Mouse (Mus musculus) gastrocnemius, adult 8-10 months (tissue): ENCODE data around the gene Mat2a. TPM values are rescaled to one million over a fixed set of nuclear protein-coding genes. Genes with fewer than 3 reads are reported as not detected.

Experiments used
- DNase-seq, 2 experiments: peaks; one replicate each; pipeline ENCODE4 v3.0.0; 2022; ENCODE audit warnings: low spot score in 2 of 2
- total RNA-seq, 4 experiments: library from RNA; stranded (reverse); gene quantifications; 2 replicates each; pipeline ENCODE4 v1.2.4; 2022

Gene Mat2a
- total RNA-seq, 4 experiments from 2014 or later: 78.0 to 122 (median 99.0) TPM

DNA sequence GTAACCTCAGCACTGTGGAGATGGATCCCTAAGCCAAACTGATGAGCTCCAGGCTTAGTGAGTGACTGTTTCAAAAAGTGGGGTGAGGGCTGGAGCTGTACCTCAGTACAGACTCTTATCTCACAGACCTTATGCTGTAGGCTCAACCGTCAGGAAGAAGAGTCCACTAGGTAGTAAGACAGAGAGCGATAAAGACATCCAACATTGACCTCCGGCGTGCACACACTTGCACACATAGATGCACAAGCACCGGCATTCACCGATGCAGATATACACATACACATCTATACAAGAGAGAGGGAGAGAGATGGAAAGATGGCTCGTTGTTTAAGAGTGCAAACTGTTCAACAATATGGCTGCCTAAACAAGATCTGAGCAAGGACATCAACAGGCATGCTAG lies 55.4 kb downstream of the Mat2a start:
- no peak for DNase-seq

DNA sequence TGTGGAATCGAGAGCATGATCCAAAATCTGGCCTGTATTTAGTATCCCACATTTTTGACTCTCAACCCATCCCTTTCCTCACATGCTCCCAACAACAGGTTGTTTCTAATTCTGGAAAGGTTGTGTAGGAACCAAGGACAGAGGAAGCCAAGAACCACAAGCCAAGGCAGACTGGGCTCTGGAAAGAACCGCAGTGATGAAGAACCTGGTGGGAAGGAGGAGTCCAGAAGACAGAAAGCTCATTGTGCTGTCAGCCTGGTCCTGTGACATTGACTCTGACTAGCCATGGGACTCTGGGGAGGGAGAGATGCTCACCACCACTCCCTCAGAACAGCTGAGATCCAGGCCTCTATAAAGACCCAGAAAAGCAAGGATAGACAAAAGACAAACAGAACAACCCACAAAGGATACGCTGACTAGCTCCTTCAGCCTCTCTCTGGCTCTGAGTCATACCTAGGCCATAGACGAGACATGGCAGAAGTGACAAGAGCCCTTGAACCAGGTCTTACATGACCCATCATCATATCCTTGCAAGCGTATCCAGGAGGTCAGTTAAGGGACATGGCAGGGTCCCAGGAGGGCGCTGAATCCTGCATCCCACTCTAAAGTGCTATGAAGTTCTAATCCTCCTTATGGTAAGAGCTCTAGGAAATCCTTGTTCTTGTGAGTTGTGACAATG lies 56.1 kb downstream of the Mat2a start:
- DNase-seq: no peak

Other genes starting within 250 kb of the Mat2a start
- 1 to 10 TPM; 2.5 to 3.6 (median 3.2) TPM for gene Atoh8, start 204.0 kb downstream of the Mat2a start, total RNA-seq
- gene Sftpb, start 134.9 kb downstream of the Mat2a start, total RNA-seq: not detected
- 10 to 100 TPM; 18.0 to 21.4 (median 19.6) TPM for gene Usp39, start 94.4 kb downstream of the Mat2a start, total RNA-seq
- gene 0610030E20Rik, start 92.2 kb downstream of the Mat2a start, total RNA-seq: 1 to 10 TPM; 7.7 to 9.6 (median 8.8) TPM
- 10 to 100 TPM; 16.5 to 24.2 (median 20.8) TPM for gene Tmem150a, start 84.1 kb downstream of the Mat2a start, total RNA-seq
- gene Rnf181, start 72.6 kb downstream of the Mat2a start, total RNA-seq: 10 to 100 TPM; 23.5 to 29.8 (median 28.0) TPM
- gene Vamp5, start 59.1 kb downstream of the Mat2a start, total RNA-seq: 100 to 1,000 TPM; 103 to 116 (median 107) TPM
- gene Vamp8, start 48.9 kb downstream of the Mat2a start, total RNA-seq: 10 to 100 TPM; 37.1 to 47.8 (median 45.0) TPM
- 10 to 100 TPM; 10.3 to 13.5 (median 10.5) TPM for gene Ggcx, start 25.2 kb downstream of the Mat2a start, total RNA-seq
- gene Sh2d6, start 82.1 kb upstream of the Mat2a start, total RNA-seq: under 1 TPM; 0.29 to 0.61 (median 0.40) TPM
- gene Capg, start 104.8 kb upstream of the Mat2a start, total RNA-seq: 10 to 100 TPM in 1 of 4 experiments, 1 to 10 TPM in 3; 8.5 to 12.4 (median 9.0) TPM
- gene Elmod3, start 158.9 kb upstream of the Mat2a start, total RNA-seq: 1 to 10 TPM; 7.9 to 8.9 (median 8.2) TPM
- 10 to 100 TPM; 64.4 to 72.3 (median 68.1) TPM for gene Retsat, start 158.9 kb upstream of the Mat2a start, total RNA-seq
- gene Tgoln1, start 177.4 kb upstream of the Mat2a start, total RNA-seq: 10 to 100 TPM; 24.2 to 28.7 (median 25.4) TPM